Comparison of ENCODE assay signal across 8 mouse cellular contexts in the genomic region with DNA sequence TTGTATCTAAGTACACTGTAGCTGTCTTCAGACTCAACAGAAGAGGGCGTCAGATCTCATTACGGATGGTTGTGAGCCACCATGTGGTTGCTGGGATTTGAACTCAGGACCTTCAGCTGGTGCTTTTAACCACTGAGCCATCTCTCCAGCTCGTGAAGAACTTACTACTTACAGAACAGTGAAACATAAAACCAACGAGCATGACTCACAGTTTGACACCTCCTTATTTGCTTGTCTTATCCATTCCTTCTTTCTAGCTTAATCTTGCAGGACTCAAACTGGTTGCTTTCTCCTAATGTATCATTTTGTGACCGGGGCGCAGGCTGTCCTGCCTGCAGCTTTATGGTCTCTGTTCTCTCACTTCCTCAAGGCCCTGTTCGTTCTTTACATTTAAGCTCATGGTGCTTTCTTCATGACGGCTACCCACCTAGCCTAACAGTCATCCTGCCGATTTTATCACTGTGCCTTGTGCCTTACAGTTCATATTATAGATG. TPM values are rescaled to one million over a fixed set of nuclear protein-coding genes. Genes with fewer than 3 reads are reported as not detected.
DNase-seq lines count a peak whose midpoint lies in the region; ATAC-seq and TF ChIP-seq lines count a peak whose summit lies in the region.

No protein-coding gene starts in this region.

- peak overlapping the region; percentile 67; the same call in 1 of the 2 replicates for H3K4me3 ChIP-seq in heart, embryonic 13.5 days
- no peak overlapping the region for H3K4me3 ChIP-seq in embryonic facial prominence, embryonic 13.5 days
- peak overlapping the region; percentile 95 for H3K4me3 ChIP-seq in liver, embryonic 13.5 days (replicated peaks)
- no peak overlapping the region for H3K4me3 ChIP-seq in gastrocnemius, adult 2 months

- H3K36me3 ChIP-seq in heart, embryonic 13.5 days: no peaks in the 10 kb centered on the region
- no peaks in the 10 kb centered on the region for H3K36me3 ChIP-seq in embryonic facial prominence, embryonic 13.5 days
- no peaks in the 10 kb centered on the region for H3K36me3 ChIP-seq in liver, embryonic 13.5 days

- H3K9me3 ChIP-seq in heart, embryonic 13.5 days: no peaks in the 10 kb centered on the region
- H3K9me3 ChIP-seq in embryonic facial prominence, embryonic 13.5 days: no peaks in the 10 kb centered on the region
- H3K9me3 ChIP-seq in liver, embryonic 13.5 days (replicated peaks): no peaks in the 10 kb centered on the region

- intact Hi-C loops in gastrocnemius, adult 2 months (cut with DNase I): loop anchor here (10.0 kb wide), 1 partner anchor 177 kb away; no protein-coding TSS in a partner anchor

- WGBS in heart, embryonic 13.5 days: 62% methylated on average over 9 of the region's 9 CpGs
- 68% methylated on average over 9 of the region's 9 CpGs for WGBS in embryonic facial prominence, embryonic 13.5 days
- WGBS in liver, embryonic 13.5 days (ENCODE audit: insufficient replicate concordance): 54% methylated on average over 9 of the region's 9 CpGs

- DNase-seq in heart, adult 9 months (ENCODE audit: low spot score in 2 of 2): no peak
- DNase-seq in B cell, adult 2 months: peak; percentile 29 to 32
- DNase-seq in liver, embryonic 13.5 days: no peak
- DNase-seq in left cerebral cortex, adult 11 months (ENCODE audit: low spot score): no peak
- DNase-seq in gastrocnemius, adult 2 months: no peak
- no peak for DNase-seq in frontal cortex, postnatal 25 days (ENCODE audit: low spot score in 2 of 2)

- ATAC-seq in heart, embryonic 13.5 days (ENCODE audit: extremely low read depth, insufficient number of reproducible peaks, low FRiP score, low TSS enrichment): no peak
- no peak for ATAC-seq in embryonic facial prominence, embryonic 13.5 days (ENCODE audit: insufficient number of reproducible peaks, insufficient read depth, low FRiP score, low TSS enrichment, low read depth)
- ATAC-seq in liver, embryonic 13.5 days (ENCODE audit: low read depth): no peak

- peak overlapping the region; percentile 82; the same call in 1 of the 2 replicates for H3K9ac ChIP-seq in heart, embryonic 13.5 days
- H3K9ac ChIP-seq in embryonic facial prominence, embryonic 13.5 days: no peak overlapping the region
- H3K9ac ChIP-seq in liver, embryonic 13.5 days: peak overlapping the region; percentile 75

- H3K4me2 ChIP-seq in heart, embryonic 13.5 days: peak overlapping the region; percentile 79
- peak overlapping the region; percentile 69 for H3K4me2 ChIP-seq in embryonic facial prominence, embryonic 13.5 days
- peak overlapping the region; percentile 95 for H3K4me2 ChIP-seq in liver, embryonic 13.5 days

- H3K27ac ChIP-seq in heart, embryonic 13.5 days (replicated peaks): peak overlapping the region; percentile 97; the same call in 1 of the 2 replicates
- H3K27ac ChIP-seq in embryonic facial prominence, embryonic 13.5 days: peak overlapping the region; percentile 39; the same call in 1 of the 2 replicates
- peak overlapping the region; percentile 100 for H3K27ac ChIP-seq in liver, embryonic 13.5 days
- H3K27ac ChIP-seq in gastrocnemius, adult 2 months: no peak overlapping the region

- H3K27me3 ChIP-seq in heart, embryonic 13.5 days (replicated peaks): no peaks in the 10 kb centered on the region
- no peaks in the 10 kb centered on the region for H3K27me3 ChIP-seq in embryonic facial prominence, embryonic 13.5 days
- no peaks in the 10 kb centered on the region for H3K27me3 ChIP-seq in liver, embryonic 13.5 days

- H3K4me1 ChIP-seq in heart, embryonic 13.5 days: peaks cover 21% of the 10 kb centered on the region
- peaks cover 21% of the 10 kb centered on the region for H3K4me1 ChIP-seq in embryonic facial prominence, embryonic 13.5 days
- peaks cover 27% of the 10 kb centered on the region for H3K4me1 ChIP-seq in liver, embryonic 13.5 days (replicated peaks)

- no peak for TF ChIP-seq CTCF in gastrocnemius, adult 2 months (IDR thresholded peaks at IDR 0.05)

RNA-seq across cellular contexts. Expression of a gene that starts 8.1 kb away (rescaled TPM):
- 5.6 and 6.1 TPM in 2 replicates for polyA plus RNA-seq in heart, embryonic 13.5 days (2015; fragmentation: Nextera tagmentation; extraction: Ambion mirVana)
- 12.0 and 13.1 TPM in 2 replicates for polyA plus RNA-seq in embryonic facial prominence, embryonic 13.5 days (2015; fragmentation: Nextera tagmentation; extraction: Ambion mirVana)
- polyA plus RNA-seq in liver, embryonic 13.5 days (2015; fragmentation: Nextera tagmentation; extraction: Ambion mirVana): 2.6 and 3.0 TPM in 2 replicates
- total RNA-seq in gastrocnemius, adult 2 months (2021): 10 to 100 TPM in 1 of 2 experiments, 1 to 10 TPM in 1; 5.9 to 32.3 TPM

RNA-seq across cellular contexts. Expression of a gene that starts 45.5 kb away (rescaled TPM):
- 37.9 and 40.5 TPM in 2 replicates for polyA plus RNA-seq in heart, embryonic 13.5 days (2015; fragmentation: Nextera tagmentation; extraction: Ambion mirVana)
- polyA plus RNA-seq in embryonic facial prominence, embryonic 13.5 days (2015; fragmentation: Nextera tagmentation; extraction: Ambion mirVana): 53.7 and 61.7 TPM in 2 replicates
- polyA plus RNA-seq in liver, embryonic 13.5 days (2015; fragmentation: Nextera tagmentation; extraction: Ambion mirVana): 58.0 and 79.3 TPM in 2 replicates
- total RNA-seq in gastrocnemius, adult 2 months (2021): 100 to 1,000 TPM in 1 of 2 experiments, 10 to 100 TPM in 1; 94.9 to 998 TPM

Comparison
In these comparisons a context has a peak if more than half of its experiments do, and no peak if none do; other contexts are left out.
1. H3K4me3 ChIP-seq: peak in heart, embryonic 13.5 days (single experiment) and liver, embryonic 13.5 days (single experiment); none in embryonic facial prominence, embryonic 13.5 days (single experiment) and gastrocnemius, adult 2 months (single experiment).
2. DNase-seq: peak in B cell, adult 2 months (2 of 2); none in heart, adult 9 months (0 of 2), liver, embryonic 13.5 days (single experiment), left cerebral cortex, adult 11 months (single experiment), gastrocnemius, adult 2 months (single experiment) and frontal cortex, postnatal 25 days (0 of 2).
3. Peak in every context shown above with its lines, with median percentiles within 50 percentile points of each other: H3K4me2 ChIP-seq.